In genomic region chr6:127019254-127019653, GRCm38 (mm10) we compare ENCODE assay signal across 24 mouse cellular contexts. TPM values are rescaled to one million over a fixed set of nuclear protein-coding genes. Genes with fewer than 3 reads are reported as not detected.
DNase-seq lines count a peak whose midpoint lies in the region; ATAC-seq and TF ChIP-seq lines count a peak whose summit lies in the region.
"Had no signal": no experiment of that assay in that cellular context is flagged by ENCODE, and none has a peak within 500 bp of the region (broad histone marks: within the 10 kb centered on the region; RNA-seq: fewer than 3 reads in every experiment).

No protein-coding gene starts in this region.

- no peak overlapping the region for H3K4me3 ChIP-seq in heart, embryonic 13.5 days
- H3K4me3 ChIP-seq in E14TG2a.4 (replicated peaks; ENCODE audit: low read length), result peak overlapping the region; percentile 37; the same call in 1 of the 2 replicates
- H3K4me3 ChIP-seq in embryonic facial prominence, embryonic 13.5 days, result no peak overlapping the region
- H3K4me3 ChIP-seq in left cerebral cortex, adult 2 months, result no peak overlapping the region
- H3K4me3 ChIP-seq: forebrain, embryonic 15.5 days; heart, adult 2 months had no signal

- H3K36me3 ChIP-seq in heart, embryonic 13.5 days, result no peaks in the 10 kb centered on the region
- H3K36me3 ChIP-seq in E14TG2a.4 (ENCODE audit: insufficient read depth, low read length), result no peaks in the 10 kb centered on the region
- H3K36me3 ChIP-seq in embryonic facial prominence, embryonic 13.5 days, result no peaks in the 10 kb centered on the region
- H3K36me3 ChIP-seq: forebrain, embryonic 15.5 days had no signal

- no peak for ATAC-seq in heart, embryonic 13.5 days (ENCODE audit: extremely low read depth, insufficient number of reproducible peaks, low FRiP score, low TSS enrichment)
- ATAC-seq in embryonic facial prominence, embryonic 13.5 days (ENCODE audit: insufficient number of reproducible peaks, insufficient read depth, low FRiP score, low TSS enrichment, low read depth), result no peak
- ATAC-seq: activated CD4-positive, CD25-positive, alpha-beta regulatory T cell, adult 4 months; forebrain, embryonic 15.5 days had no signal

- H3K4me2 ChIP-seq in heart, embryonic 13.5 days, result peak overlapping the region; percentile 31
- H3K4me2 ChIP-seq in embryonic facial prominence, embryonic 13.5 days, result 0 out of 2 replicates have a peak overlapping the region, but pooled peaks have one; percentile 7
- H3K4me2 ChIP-seq: forebrain, embryonic 15.5 days had no signal

- H3K27ac ChIP-seq in heart, embryonic 13.5 days (replicated peaks), result no peak overlapping the region
- no peak overlapping the region; the same call in 1 of the 2 replicates for H3K27ac ChIP-seq in embryonic facial prominence, embryonic 13.5 days
- no peak overlapping the region for H3K27ac ChIP-seq in left cerebral cortex, adult 2 months
- H3K27ac ChIP-seq: forebrain, embryonic 15.5 days; heart, adult 2 months had no signal

- H3K9me3 ChIP-seq in heart, embryonic 13.5 days, result no peaks in the 10 kb centered on the region
- H3K9me3 ChIP-seq in E14TG2a.4 (ENCODE audit: low read length), result no peaks in the 10 kb centered on the region
- no peaks in the 10 kb centered on the region for H3K9me3 ChIP-seq in embryonic facial prominence, embryonic 13.5 days
- H3K9me3 ChIP-seq: forebrain, embryonic 15.5 days had no signal

- TF ChIP-seq CTCF in E14TG2a.4 (conservative IDR thresholded peaks at IDR 0.05; ENCODE audit: low read length), result no peak
- no peak for TF ChIP-seq CTCF in left cerebral cortex, adult 2 months (IDR thresholded peaks at IDR 0.05)

- intact Hi-C loops in heart, postnatal 10 days (cut with DNase I), result no loop called here
- intact Hi-C loops in left cerebral cortex, adult 2 months (cut with DNase I), result no loop called here

- peaks cover 23% of the 10 kb centered on the region for H3K27me3 ChIP-seq in heart, embryonic 13.5 days (replicated peaks)
- peaks cover 96% of the 10 kb centered on the region for H3K27me3 ChIP-seq in E14TG2a.4 (ENCODE audit: insufficient read depth, low read length)
- H3K27me3 ChIP-seq in embryonic facial prominence, embryonic 13.5 days, result peaks cover 11% of the 10 kb centered on the region; the same call in 1 of the 2 replicates
- H3K27me3 ChIP-seq: forebrain, embryonic 15.5 days had no signal

- 3% methylated on average over 6 of the region's 6 CpGs for WGBS in heart, embryonic 13.5 days
- 3% methylated on average over 6 of the region's 6 CpGs for WGBS in embryonic facial prominence, embryonic 13.5 days

- H3K9ac ChIP-seq in heart, embryonic 13.5 days, result peak overlapping the region; percentile 58
- H3K9ac ChIP-seq in embryonic facial prominence, embryonic 13.5 days, result 0 out of 2 replicates have a peak overlapping the region, but pooled peaks have one; percentile 32
- H3K9ac ChIP-seq: forebrain, embryonic 15.5 days had no signal

- no peak for DNase-seq in heart, postnatal 10 days
- peak; percentile 74 for DNase-seq in R1 (ENCODE audit: low read depth, low spot score)
- no peak for DNase-seq in right cerebral cortex, postnatal 14 days
- DNase-seq in left cerebral cortex, adult 2 months (ENCODE audit: extremely low spot score in 1 of 2, low spot score in 2 of 2), result no peak
- DNase-seq in adrenal gland, adult 2 months, result no peak
- DNase-seq: adrenal gland, postnatal 36 days; cerebellum, postnatal 10 days; kidney, postnatal 14 days; left cerebral cortex, postnatal 4 days; lung, postnatal 36 days; midbrain, embryonic 14.5 days had no signal

- peaks cover 23% of the 10 kb centered on the region for H3K4me1 ChIP-seq in heart, embryonic 13.5 days
- peaks cover 34% of the 10 kb centered on the region for H3K4me1 ChIP-seq in E14TG2a.4 (replicated peaks; ENCODE audit: low read depth, low read length)
- peaks cover 23% of the 10 kb centered on the region for H3K4me1 ChIP-seq in embryonic facial prominence, embryonic 13.5 days

RNA-seq across cellular contexts. Expression of gene Fgf6, which starts 3.9 kb away (rescaled TPM):
- polyA plus RNA-seq in heart, embryonic 13.5 days (2015; fragmentation: Nextera tagmentation; extraction: Ambion mirVana), result 0.17 TPM in 1 of 2 replicates, not detected in the other
- under 1 TPM; 0.15 to 0.22 TPM for total RNA-seq in heart, postnatal 10 days (2021)
- 0.07 and 0.08 TPM in 2 replicates for polyA plus RNA-seq in embryonic facial prominence, embryonic 13.5 days (2015; fragmentation: Nextera tagmentation; extraction: Ambion mirVana)
- total RNA-seq in left cerebral cortex, adult 2 months (2021), result not detected
- not detected for total RNA-seq in adrenal gland, adult 2 months (2021)
- not detected in 2 replicates for polyA plus RNA-seq in adrenal gland, adult 2 months (2012; rRNA removed)
- total RNA-seq: adrenal gland, postnatal 36 days; layer of hippocampus, postnatal 10 days; left cerebral cortex, postnatal 4 days had no signal
- polyA plus RNA-seq: activated CD4-positive, CD25-positive, alpha-beta regulatory T cell, adult 4 months; C2C12; forebrain, embryonic 15.5 days; liver, embryonic 16.5 days; midbrain, embryonic 14.5 days; urinary bladder, adult 2 months had no signal

RNA-seq across cellular contexts. Expression of gene Fgf23, which starts 53.4 kb away (rescaled TPM):
- 0.23 and 0.31 TPM in 2 replicates for polyA plus RNA-seq in heart, embryonic 13.5 days (2015; fragmentation: Nextera tagmentation; extraction: Ambion mirVana)
- not detected for total RNA-seq in heart, postnatal 10 days (2021)
- polyA plus RNA-seq in embryonic facial prominence, embryonic 13.5 days (2015; fragmentation: Nextera tagmentation; extraction: Ambion mirVana), result 0.23 and 0.30 TPM in 2 replicates
- under 1 TPM; 0.44 to 0.68 TPM for total RNA-seq in left cerebral cortex, adult 2 months (2021)
- not detected for total RNA-seq in adrenal gland, adult 2 months (2021)
- not detected in 2 replicates for polyA plus RNA-seq in adrenal gland, adult 2 months (2012; rRNA removed)
- total RNA-seq: adrenal gland, postnatal 36 days; gastrocnemius, adult 18-20 months; heart, adult 2 months had no signal
- polyA plus RNA-seq: activated CD4-positive, CD25-positive, alpha-beta regulatory T cell, adult 4 months; C2C12; heart, adult 2 months; hindbrain, embryonic 11.5 days; intestine, embryonic 14.5 days; liver, embryonic 16.5 days; urinary bladder, adult 2 months had no signal
